ENCODE assay signal across 15 mouse cellular contexts in genomic region chr14:88278327-88278726, GRCm38 (mm10).
DNase-seq lines count a peak whose midpoint lies in the region; ATAC-seq and TF ChIP-seq lines count a peak whose summit lies in the region.
"Had no signal": no experiment of that assay in that cellular context is flagged by ENCODE, and none has a peak within 500 bp of the region (broad histone marks: within the 10 kb centered on the region; RNA-seq: fewer than 3 reads in every experiment).

No protein-coding gene starts in this region.

- no peak for ATAC-seq in hindbrain, postnatal 0 days
- no peak for ATAC-seq in hindbrain, embryonic 16.5 days
- ATAC-seq in midbrain, embryonic 11.5 days (ENCODE audit: low FRiP score) = peak; percentile 44; the same call in 1 of the 2 replicates
- ATAC-seq in midbrain, embryonic 15.5 days (replicated peaks) = no peak

- H3K27me3 ChIP-seq in hindbrain, postnatal 0 days (ENCODE audit: insufficient read depth, low read length) = no peaks in the 10 kb centered on the region
- H3K27me3 ChIP-seq in hindbrain, embryonic 16.5 days (replicated peaks; ENCODE audit: control insufficient read depth, insufficient read depth, low read length) = no peaks in the 10 kb centered on the region
- H3K27me3 ChIP-seq in midbrain, embryonic 11.5 days (ENCODE audit: control insufficient read depth, insufficient read depth, low read length) = no peaks in the 10 kb centered on the region
- H3K27me3 ChIP-seq in midbrain, embryonic 15.5 days (replicated peaks) = no peaks in the 10 kb centered on the region
- H3K27me3 ChIP-seq: embryonic facial prominence, embryonic 13.5 days; limb, embryonic 15.5 days; megakaryocyte, embryonic 14.5 days; neural tube, embryonic 13.5 days had no signal

- H3K4me3 ChIP-seq in hindbrain, postnatal 0 days (ENCODE audit: low read length) = no peak overlapping the region
- H3K4me3 ChIP-seq in hindbrain, embryonic 16.5 days (ENCODE audit: low read length) = no peak overlapping the region
- H3K4me3 ChIP-seq in midbrain, embryonic 11.5 days (ENCODE audit: low read depth, low read length) = no peak overlapping the region
- no peak overlapping the region for H3K4me3 ChIP-seq in midbrain, embryonic 15.5 days
- H3K4me3 ChIP-seq: embryonic facial prominence, embryonic 13.5 days; limb, embryonic 15.5 days; megakaryocyte, embryonic 14.5 days; neural tube, embryonic 13.5 days had no signal

- H3K36me3 ChIP-seq in hindbrain, postnatal 0 days (ENCODE audit: insufficient read depth, low read length) = no peaks in the 10 kb centered on the region
- no peaks in the 10 kb centered on the region for H3K36me3 ChIP-seq in hindbrain, embryonic 16.5 days (ENCODE audit: control insufficient read depth, insufficient read depth, low read length)
- no peaks in the 10 kb centered on the region for H3K36me3 ChIP-seq in midbrain, embryonic 11.5 days (ENCODE audit: control insufficient read depth, insufficient read depth, low read length)
- no peaks in the 10 kb centered on the region for H3K36me3 ChIP-seq in midbrain, embryonic 15.5 days (replicated peaks)
- H3K36me3 ChIP-seq: embryonic facial prominence, embryonic 13.5 days; limb, embryonic 15.5 days; neural tube, embryonic 13.5 days had no signal

- H3K4me2 ChIP-seq in hindbrain, postnatal 0 days (ENCODE audit: low read depth, low read length) = no peak overlapping the region
- H3K4me2 ChIP-seq in hindbrain, embryonic 16.5 days (ENCODE audit: low read length) = no peak overlapping the region
- H3K4me2 ChIP-seq in midbrain, embryonic 11.5 days = no peak overlapping the region
- no peak overlapping the region for H3K4me2 ChIP-seq in midbrain, embryonic 15.5 days
- H3K4me2 ChIP-seq: embryonic facial prominence, embryonic 13.5 days; limb, embryonic 15.5 days; neural tube, embryonic 13.5 days had no signal

- H3K4me1 ChIP-seq in hindbrain, postnatal 0 days (ENCODE audit: insufficient read depth, low read length) = no peaks in the 10 kb centered on the region
- no peaks in the 10 kb centered on the region for H3K4me1 ChIP-seq in hindbrain, embryonic 16.5 days (ENCODE audit: control insufficient read depth, insufficient read depth, low read depth, low read length)
- H3K4me1 ChIP-seq in midbrain, embryonic 11.5 days (ENCODE audit: control insufficient read depth, insufficient read depth, low read length) = no peaks in the 10 kb centered on the region
- H3K4me1 ChIP-seq in midbrain, embryonic 15.5 days = no peaks in the 10 kb centered on the region
- H3K4me1 ChIP-seq: embryonic facial prominence, embryonic 13.5 days; limb, embryonic 15.5 days; megakaryocyte, embryonic 14.5 days; neural tube, embryonic 13.5 days had no signal

- 28% methylated on average over 5 of the region's 5 CpGs for WGBS in hindbrain, postnatal 0 days
- 36% methylated on average over 5 of the region's 5 CpGs for WGBS in hindbrain, embryonic 16.5 days
- 35% methylated on average over 5 of the region's 5 CpGs for WGBS in midbrain, embryonic 11.5 days
- 36% methylated on average over 5 of the region's 5 CpGs for WGBS in midbrain, embryonic 15.5 days

- DNase-seq in cerebellum, postnatal 10 days = peak; percentile 13 to 26
- DNase-seq in cerebellum, adult 8-10 months = no peak
- peak; percentile 64 for DNase-seq in hindbrain, postnatal 0 days (ENCODE audit: low spot score)
- peak; percentile 83 for DNase-seq in midbrain, embryonic 11.5 days (ENCODE audit: low spot score, missing footprints)
- DNase-seq in retina, postnatal 1 day = peak; percentile 34
- no peak for DNase-seq in kidney, postnatal 25 days
- DNase-seq: adrenal gland, adult 2 months; kidney, adult 11 months; right cerebral cortex, postnatal 14 days had no signal

- peak; percentile 61 for TF ChIP-seq CTCF in hindbrain, postnatal 0 days (IDR thresholded peaks at IDR 0.05; ENCODE audit: low read depth)

- no peak overlapping the region for H3K27ac ChIP-seq in hindbrain, postnatal 0 days
- no peak overlapping the region for H3K27ac ChIP-seq in hindbrain, embryonic 16.5 days (ENCODE audit: low read depth, low read length)
- no peak overlapping the region for H3K27ac ChIP-seq in midbrain, embryonic 11.5 days (ENCODE audit: low read depth, low read length)
- H3K27ac ChIP-seq in midbrain, embryonic 15.5 days = no peak overlapping the region
- H3K27ac ChIP-seq: embryonic facial prominence, embryonic 13.5 days; limb, embryonic 15.5 days; neural tube, embryonic 13.5 days had no signal

- H3K9me3 ChIP-seq in hindbrain, postnatal 0 days (ENCODE audit: low read length) = no peaks in the 10 kb centered on the region
- H3K9me3 ChIP-seq in hindbrain, embryonic 16.5 days (ENCODE audit: control insufficient read depth, low read length) = no peaks in the 10 kb centered on the region
- no peaks in the 10 kb centered on the region for H3K9me3 ChIP-seq in midbrain, embryonic 11.5 days (ENCODE audit: control insufficient read depth, low read length)
- H3K9me3 ChIP-seq in midbrain, embryonic 15.5 days = no peaks in the 10 kb centered on the region
- H3K9me3 ChIP-seq: embryonic facial prominence, embryonic 13.5 days; limb, embryonic 15.5 days; megakaryocyte, embryonic 14.5 days; neural tube, embryonic 13.5 days had no signal

- no peak overlapping the region for H3K9ac ChIP-seq in hindbrain, postnatal 0 days (replicated peaks; ENCODE audit: low read length)
- no peak overlapping the region for H3K9ac ChIP-seq in hindbrain, embryonic 16.5 days (ENCODE audit: low read depth, low read length)
- H3K9ac ChIP-seq in midbrain, embryonic 11.5 days (ENCODE audit: low read length) = no peak overlapping the region
- H3K9ac ChIP-seq in midbrain, embryonic 15.5 days = no peak overlapping the region
- H3K9ac ChIP-seq: embryonic facial prominence, embryonic 13.5 days; limb, embryonic 15.5 days; neural tube, embryonic 13.5 days had no signal

Comparison
In these comparisons a context has a peak if more than half of its experiments do, and no peak if none do; other contexts are left out.
1. DNase-seq: peak in cerebellum, postnatal 10 days (2 of 2), hindbrain, postnatal 0 days (single experiment), midbrain, embryonic 11.5 days (single experiment) and retina, postnatal 1 day (single experiment); none in cerebellum, adult 8-10 months (single experiment) and kidney, postnatal 25 days (0 of 2).